Comparison of ENCODE assay signal across 21 mouse cellular contexts in the genomic region with DNA sequence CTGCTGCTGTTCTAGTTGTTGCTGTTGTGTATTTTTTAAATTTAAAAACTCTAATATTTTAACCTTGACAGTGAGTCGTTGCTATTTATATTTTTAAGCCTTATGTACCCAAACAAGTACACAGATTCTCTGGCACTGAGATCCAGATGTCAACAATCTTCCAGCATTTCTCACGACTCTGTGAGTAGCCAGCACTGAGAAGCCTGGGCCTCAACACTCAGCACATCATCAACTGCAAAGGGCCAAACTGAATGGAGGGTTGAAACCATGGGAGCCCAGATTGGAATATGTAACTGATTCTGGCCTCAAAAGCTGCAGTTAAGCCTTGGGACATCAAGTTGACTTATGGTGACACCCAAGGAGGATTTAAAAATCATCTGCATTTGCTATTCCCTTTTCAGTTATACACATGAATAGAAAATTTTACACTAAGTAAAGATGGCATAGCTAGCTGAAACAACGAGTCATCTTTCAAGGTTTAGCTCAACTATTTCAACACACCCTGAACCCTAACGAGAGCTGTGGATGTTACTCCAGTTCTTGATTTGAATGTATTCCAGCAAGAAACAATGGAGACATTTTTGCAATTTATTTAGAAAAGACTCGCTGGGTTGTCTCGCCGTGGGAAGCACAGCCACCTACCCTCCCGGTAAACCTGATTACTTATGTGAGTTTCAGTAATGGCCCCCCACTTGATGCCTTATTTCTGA.
DNase-seq lines count a peak whose midpoint lies in the region; ATAC-seq and TF ChIP-seq lines count a peak whose summit lies in the region.
"Had no signal": no experiment of that assay in that cellular context is flagged by ENCODE, and none has a peak within 500 bp of the region (broad histone marks: within the 10 kb centered on the region; RNA-seq: fewer than 3 reads in every experiment).

No protein-coding gene starts in this region.

- H3K4me3 ChIP-seq in lung, embryonic 15.5 days = no peak overlapping the region
- no peak overlapping the region for H3K4me3 ChIP-seq in lung, postnatal 0 days (ENCODE audit: low read depth, low read length)
- H3K4me3 ChIP-seq in midbrain, embryonic 11.5 days (ENCODE audit: low read depth, low read length) = no peak overlapping the region
- H3K4me3 ChIP-seq: forebrain, embryonic 10.5 days; forebrain, embryonic 13.5 days; heart, adult 2 months; heart, embryonic 10.5 days; heart, embryonic 13.5 days; hindbrain, embryonic 12.5 days; hindbrain, embryonic 15.5 days had no signal

- no peak overlapping the region for H3K9ac ChIP-seq in lung, embryonic 15.5 days
- H3K9ac ChIP-seq in lung, postnatal 0 days (replicated peaks; ENCODE audit: low read depth) = no peak overlapping the region
- no peak overlapping the region for H3K9ac ChIP-seq in midbrain, embryonic 11.5 days (ENCODE audit: low read length)
- H3K9ac ChIP-seq: forebrain, embryonic 13.5 days; forebrain, postnatal 0 days; heart, embryonic 13.5 days; hindbrain, embryonic 12.5 days; hindbrain, embryonic 15.5 days had no signal

- peak; percentile 76; the same call in 1 of the 2 replicates for ATAC-seq in lung, embryonic 15.5 days (ENCODE audit: borderline replicate concordance, extremely low read depth, low FRiP score, low TSS enrichment)
- ATAC-seq in lung, postnatal 0 days = peak; percentile 77
- ATAC-seq in midbrain, embryonic 11.5 days (ENCODE audit: low FRiP score) = no peak
- no peak for ATAC-seq in megakaryocyte, adult 5-6 weeks (ENCODE audit: poor library complexity, severe bottlenecking)
- ATAC-seq: forebrain, embryonic 13.5 days; forebrain, postnatal 0 days had no signal

- 67% methylated on average over 8 of the region's 8 CpGs for WGBS in lung, embryonic 15.5 days
- WGBS in lung, postnatal 0 days = 40% methylated on average over 8 of the region's 8 CpGs
- WGBS in midbrain, embryonic 11.5 days = 87% methylated on average over 8 of the region's 8 CpGs

- H3K27me3 ChIP-seq in lung, embryonic 15.5 days = no peaks in the 10 kb centered on the region
- H3K27me3 ChIP-seq in lung, postnatal 0 days (replicated peaks; ENCODE audit: insufficient read depth, low read length) = no peaks in the 10 kb centered on the region
- H3K27me3 ChIP-seq in midbrain, embryonic 11.5 days (ENCODE audit: control insufficient read depth, insufficient read depth, low read length) = no peaks in the 10 kb centered on the region
- H3K27me3 ChIP-seq: forebrain, embryonic 13.5 days; heart, embryonic 13.5 days; hindbrain, embryonic 12.5 days; hindbrain, embryonic 15.5 days had no signal

- peak overlapping the region; percentile 50; the same call in 1 of the 2 replicates for H3K27ac ChIP-seq in lung, embryonic 15.5 days
- H3K27ac ChIP-seq in lung, postnatal 0 days (ENCODE audit: low read length) = 0 out of 2 replicates have a peak overlapping the region, but pooled peaks have one; percentile 69
- H3K27ac ChIP-seq in midbrain, embryonic 11.5 days (ENCODE audit: low read depth, low read length) = no peak overlapping the region
- H3K27ac ChIP-seq: forebrain, embryonic 10.5 days; forebrain, embryonic 13.5 days; heart, adult 2 months; heart, embryonic 10.5 days; heart, embryonic 13.5 days; hindbrain, embryonic 12.5 days; hindbrain, embryonic 15.5 days had no signal

- TF ChIP-seq EP300 in lung, postnatal 0 days (IDR thresholded peaks at IDR 0.05) = peak; percentile 45; the same call in 1 of the 2 replicates

- H3K36me3 ChIP-seq in lung, embryonic 15.5 days = no peaks in the 10 kb centered on the region
- H3K36me3 ChIP-seq in lung, postnatal 0 days (ENCODE audit: insufficient read depth, low read length) = no peaks in the 10 kb centered on the region
- no peaks in the 10 kb centered on the region for H3K36me3 ChIP-seq in midbrain, embryonic 11.5 days (ENCODE audit: control insufficient read depth, insufficient read depth, low read length)
- H3K36me3 ChIP-seq: forebrain, embryonic 10.5 days; hindbrain, embryonic 12.5 days; hindbrain, embryonic 15.5 days had no signal

- H3K4me1 ChIP-seq in lung, embryonic 15.5 days = peaks cover 8% of the 10 kb centered on the region; the same call in 1 of the 2 replicates
- H3K4me1 ChIP-seq in lung, postnatal 0 days (ENCODE audit: insufficient read depth, low read depth, low read length) = peaks cover 5% of the 10 kb centered on the region; the same call in 1 of the 2 replicates
- no peaks in the 10 kb centered on the region for H3K4me1 ChIP-seq in midbrain, embryonic 11.5 days (ENCODE audit: control insufficient read depth, insufficient read depth, low read length)
- H3K4me1 ChIP-seq: forebrain, embryonic 10.5 days; forebrain, embryonic 13.5 days; heart, embryonic 10.5 days; hindbrain, embryonic 12.5 days; hindbrain, embryonic 15.5 days had no signal

- no peak for DNase-seq in lung, postnatal 25 days (ENCODE audit: low spot score)
- DNase-seq in NIH3T3 (ENCODE audit: low read depth) = peak; percentile 52
- DNase-seq in lung, postnatal 0 days (ENCODE audit: low spot score) = peak; percentile 69
- DNase-seq in lung, postnatal 4 days = peak; percentile 24 to 67
- DNase-seq in midbrain, embryonic 11.5 days (ENCODE audit: low spot score, missing footprints) = no peak
- DNase-seq: adrenal gland, adult 8-10 months; adrenal gland, postnatal 25 days; cerebellum, adult 11-12 months; cerebellum, adult 8-10 months; cerebellum, postnatal 10 days; forebrain, postnatal 0 days; gastrocnemius, postnatal 25 days; heart, adult 2 months had no signal

- no peaks in the 10 kb centered on the region for H3K9me3 ChIP-seq in lung, embryonic 15.5 days
- no peaks in the 10 kb centered on the region for H3K9me3 ChIP-seq in lung, postnatal 0 days (ENCODE audit: low read length)
- H3K9me3 ChIP-seq in midbrain, embryonic 11.5 days (ENCODE audit: control insufficient read depth, low read length) = no peaks in the 10 kb centered on the region
- H3K9me3 ChIP-seq: forebrain, embryonic 10.5 days; forebrain, embryonic 13.5 days; heart, embryonic 10.5 days; hindbrain, embryonic 12.5 days; hindbrain, embryonic 15.5 days had no signal

- H3K4me2 ChIP-seq in lung, embryonic 15.5 days = no peak overlapping the region
- H3K4me2 ChIP-seq in lung, postnatal 0 days (replicated peaks; ENCODE audit: low read depth, low read length) = no peak overlapping the region
- H3K4me2 ChIP-seq in midbrain, embryonic 11.5 days = no peak overlapping the region
- H3K4me2 ChIP-seq: forebrain, embryonic 13.5 days; heart, embryonic 13.5 days; hindbrain, embryonic 12.5 days; hindbrain, embryonic 15.5 days had no signal

- TF ChIP-seq CTCF in lung, postnatal 0 days (IDR thresholded peaks at IDR 0.05) = no peak

Comparison
In these comparisons a context has a peak if more than half of its experiments do, and no peak if none do; other contexts are left out.
1. DNase-seq: peak in NIH3T3 (single experiment), lung, postnatal 0 days (single experiment) and lung, postnatal 4 days (2 of 2); none in lung, postnatal 25 days (single experiment) and midbrain, embryonic 11.5 days (single experiment).
2. ATAC-seq: peak in lung, embryonic 15.5 days (single experiment) and lung, postnatal 0 days (single experiment); none in midbrain, embryonic 11.5 days (single experiment) and megakaryocyte, adult 5-6 weeks (single experiment).